Mouse (Mus musculus) right cerebral cortex, postnatal 14 days (tissue): ENCODE results near the gene Mn1.

Experiments used
- DNase-seq: peaks from one replicate; pipeline ENCODE4 v3.0.0; 2022

The Mn1 gene

GRCm38 (mm10) chr5:111491485-111491884 is 74.3 kb downstream of the Mn1 start:
- no peak for DNase-seq

DNA sequence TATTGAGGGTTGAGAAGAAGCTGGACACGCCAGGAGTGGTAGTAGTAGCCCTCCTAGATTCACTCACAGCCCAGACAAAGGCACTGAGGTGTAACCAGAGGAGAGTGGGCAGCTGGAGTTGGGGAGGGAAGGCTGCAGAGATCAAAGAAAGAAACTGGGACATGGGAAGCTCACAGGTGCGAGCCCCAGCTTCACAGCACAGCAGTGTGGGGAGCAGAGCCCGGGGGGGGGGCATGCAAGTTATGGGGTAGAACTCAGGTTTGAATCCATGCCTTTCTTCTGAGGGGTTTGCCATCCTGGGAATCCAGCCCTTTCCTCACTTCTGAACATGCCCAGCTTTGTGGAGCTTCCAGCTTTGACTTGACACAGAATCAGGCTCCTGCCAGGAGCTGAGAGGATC is 82.9 kb downstream of the Mn1 start:
- DNase-seq: no peak

DNA sequence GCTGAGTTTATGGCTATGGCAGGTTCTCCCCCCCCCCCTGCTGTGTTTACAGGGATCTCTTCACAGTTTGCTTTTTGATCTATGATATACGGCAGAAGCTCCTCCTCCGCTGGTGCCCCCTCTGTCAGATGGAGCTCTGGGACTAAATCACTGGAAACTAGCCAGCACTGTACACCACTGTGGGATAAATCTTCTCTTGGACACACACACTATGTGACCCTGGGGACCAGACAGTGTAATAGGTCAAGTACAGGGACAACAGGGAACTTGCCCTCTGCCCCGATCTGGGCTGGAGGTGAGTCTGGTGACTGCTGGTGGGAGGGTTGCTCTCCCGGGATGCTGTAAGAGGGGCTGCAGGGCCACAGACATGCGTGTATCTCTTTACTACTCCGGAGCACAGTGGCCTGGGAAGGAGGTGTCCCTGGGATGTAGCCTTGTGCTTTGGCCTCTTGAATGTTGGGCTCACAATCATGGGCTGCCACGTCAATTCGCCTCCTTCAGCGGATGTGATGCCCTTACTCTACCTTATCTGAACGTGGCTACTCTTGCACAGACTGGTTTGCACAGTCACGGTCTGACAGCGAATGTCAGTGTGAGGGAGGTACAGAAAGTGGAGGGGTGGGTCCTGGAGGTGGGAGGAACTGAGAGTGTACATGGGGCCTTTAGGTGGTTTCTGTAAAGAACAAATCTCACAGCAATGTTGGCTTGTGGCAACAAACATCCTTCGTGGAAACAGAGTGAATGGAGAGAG is 84.7 kb downstream of the Mn1 start:
- DNase-seq: no peak

GRCm38 (mm10) chr5:111505241-111505640 is 88.1 kb downstream of the Mn1 start:
- DNase-seq: no peak

- no peak for DNase-seq
Measured at GRCm38 (mm10) chr5:111505824-111506223, 88.7 kb downstream of the Mn1 start.

DNA sequence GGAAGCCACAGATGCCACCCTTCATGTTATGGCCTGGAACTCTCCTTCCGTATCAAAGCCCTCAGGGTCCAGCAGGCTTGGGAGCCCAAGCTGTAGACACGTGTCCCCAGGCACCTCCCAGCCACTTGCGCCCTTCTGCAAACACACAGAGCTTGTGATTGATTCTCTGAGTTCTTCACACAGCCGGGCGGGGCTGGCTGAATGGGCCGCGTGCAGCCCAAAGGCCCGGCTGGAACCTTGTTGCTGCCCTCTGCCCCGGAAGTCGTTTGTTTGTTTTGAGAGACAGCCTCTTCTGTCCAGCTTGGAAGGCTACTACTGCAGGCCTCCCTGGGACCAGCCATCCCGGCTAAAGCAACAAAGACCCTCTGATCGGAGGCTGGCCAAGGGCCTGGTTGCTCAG is 89.2 kb downstream of the Mn1 start:
- DNase-seq: no peak
